Mouse (Mus musculus) heart, adult 2 months (tissue): ENCODE results near the gene Eno2.

Source experiments
- CTCF ChIP-seq: fragments of 200-600 bp; IDR thresholded peaks from 2 replicates; pipeline ENCODE4 v1.8.1; 2022; ENCODE audit warnings: antibody characterized with exemption, mild to moderate bottlenecking, moderate library complexity
- EP300 ChIP-seq: fragments of 200-500 bp; IDR thresholded peaks from 2 replicates; pipeline ENCODE4 v1.6.1; 2011; ENCODE audit warnings: low read depth, low read length, control low read depth; ENCODE audit not compliant: insufficient read depth
- POLR2A ChIP-seq: fragments of 200-500 bp; IDR thresholded peaks from 2 replicates; pipeline ENCODE4 v1.6.1; 2011; ENCODE audit warnings: mild to moderate bottlenecking, low read depth, low read length, control low read depth; ENCODE audit not compliant: insufficient read depth

GRCm38 (mm10) chr6:124787722-124788121, 18.2 kb upstream of the Eno2 start:
- TF ChIP-seq EP300 (no peak), CTCF (no peak), POLR2A (no peak)
